Mouse (Mus musculus) neural tube, embryonic 11.5 days (tissue): Measurements from ENCODE around the gene Rab5a. TPM values are rescaled to one million over a fixed set of nuclear protein-coding genes. Genes with fewer than 3 reads are reported as not detected.
A peak's percentile ranks its signal among the peaks of the same experiment; 100 is the strongest.

Source experiments
- ATAC-seq: fragments of 200-750 bp; cut with Nextera tagmentation; 2 replicates; pipeline ENCODE4 v1.8.0; 2017; ENCODE audit warnings: moderate number of reproducible peaks, mild to moderate bottlenecking, moderate TSS enrichment, moderate library complexity; ENCODE audit not compliant: insufficient read depth, low FRiP score, low TSS enrichment
- DNase-seq: peaks from one replicate; pipeline ENCODE4 v3.0.0-alpha.2; 2015; ENCODE audit warnings: low spot score
- H3K27ac ChIP-seq: fragments of 300-500 bp; sonication (generic); 2 replicates; pipeline ENCODE4 v1.5.1; 2014; ENCODE audit warnings: low read depth, mild to moderate bottlenecking, low read length
- H3K27me3 ChIP-seq: fragments of 300-500 bp; sonication (generic); 2 replicates; pipeline ENCODE4 v1.6.1; 2014; ENCODE audit warnings: mild to moderate bottlenecking, low read length, mixed read lengths; ENCODE audit not compliant: control insufficient read depth, insufficient read depth
- H3K36me3 ChIP-seq: fragments of 300-500 bp; sonication (generic); 2 replicates; pipeline ENCODE4 v1.6.1; 2014; ENCODE audit warnings: mild to moderate bottlenecking, low read length, moderate library complexity, mixed read lengths; ENCODE audit not compliant: control insufficient read depth, insufficient read depth
- H3K4me1 ChIP-seq: fragments of 300-500 bp; sonication (generic); 2 replicates; pipeline ENCODE4 v1.6.1; 2014; ENCODE audit warnings: low read length, mixed read lengths; ENCODE audit not compliant: control insufficient read depth, insufficient read depth
- H3K4me2 ChIP-seq: fragments of 300-500 bp; sonication (generic); 2 replicates; pipeline ENCODE4 v1.6.1; 2014; ENCODE audit warnings: low read depth, mild to moderate bottlenecking, moderate library complexity
- H3K4me3 ChIP-seq: fragments of 300-500 bp; sonication (generic); 2 replicates; pipeline ENCODE4 v1.5.1; 2014; ENCODE audit warnings: low read depth, low read length
- H3K9ac ChIP-seq: fragments of 300-500 bp; sonication (generic); 2 replicates; pipeline ENCODE4 v1.6.1; 2014; ENCODE audit warnings: mild to moderate bottlenecking, low read length
- H3K9me3 ChIP-seq: fragments of 300-500 bp; sonication (generic); 2 replicates; pipeline ENCODE4 v1.6.1; 2016; ENCODE audit warnings: low read length; ENCODE audit not compliant: control insufficient read depth
- WGBS: fragments of 180-500 bp; shearing (Covaris S2); extraction: QIAGEN DNeasy Blood & Tissue Kit; methylation state at CpG from one replicate; pipeline ENCODE4 v1.1.7; 2014; 5-methylcytosine and 5-hydroxymethylcytosine counted together
- polyA plus RNA-seq: library from polyadenylated mRNA; unstranded; fragments of >200 nt; fragmentation: Nextera tagmentation; extraction: Ambion mirVana; gene quantifications from 2 replicates; pipeline ENCODE4 v1.2.1, GENCODE M21; 2014

The Rab5a gene
- 104 and 110 TPM in 2 replicates for polyA plus RNA-seq

- Histone ChIP-seq H3K4me2 (peak within 1 kb of the TSS; percentile 66), H3K27me3 (no peaks in the 10 kb centered on the region), H3K9me3 (no peaks in the 10 kb centered on the region), H3K27ac (peak within 1 kb of the TSS; percentile 95), H3K4me3 (peak within 1 kb of the TSS; percentile 97), H3K4me1 (peaks cover 12% of the 10 kb centered on the region), H3K36me3 (no peaks in the 10 kb centered on the region), H3K9ac (peak within 1 kb of the TSS; percentile 89)
- under 1% methylated on average over 56 of the region's 82 CpGs for WGBS
- ATAC-seq = peak; percentile 97
- peak; percentile 99 for DNase-seq
Measured at GRCm38 (mm10) chr17:53478858-53479603, at the start of gene Rab5a. Gene Rab5a, plus strand, starts transcription at chr17:53479234.

- WGBS = 92% methylated on average over 2 of the region's 2 CpGs
- no peak for ATAC-seq
- H3K4me1 ChIP-seq = no peaks in the 10 kb centered on the region
- no peaks in the 10 kb centered on the region for H3K27me3 ChIP-seq
- H3K4me2 ChIP-seq = no peak overlapping the region
- H3K36me3 ChIP-seq = no peaks in the 10 kb centered on the region
- H3K4me3 ChIP-seq = no peak overlapping the region
- no peaks in the 10 kb centered on the region for H3K9me3 ChIP-seq
- DNase-seq = no peak
- H3K27ac ChIP-seq = no peak overlapping the region
- no peak overlapping the region for H3K9ac ChIP-seq
Measured at GRCm38 (mm10) chr17:53456152-53456551, 22.9 kb upstream of the Rab5a start.

GRCm38 (mm10) chr17:53456742-53457141, 22.3 kb upstream of the Rab5a start:
- Histone ChIP-seq H3K4me1 (no peaks in the 10 kb centered on the region), H3K9me3 (no peaks in the 10 kb centered on the region), H3K9ac (no peak overlapping the region), H3K4me2 (no peak overlapping the region), H3K4me3 (no peak overlapping the region), H3K27ac (no peak overlapping the region), H3K27me3 (no peaks in the 10 kb centered on the region), H3K36me3 (no peaks in the 10 kb centered on the region)
- 84% methylated on average over 1 of the region's 1 CpGs for WGBS
- no peak for DNase-seq
- no peak for ATAC-seq

GRCm38 (mm10) chr17:53462603-53463495, 16.2 kb upstream of the Rab5a start, which contains the start of gene Efhb:
Gene Efhb, minus strand, starts transcription at chr17:53463321.
- no peaks in the 10 kb centered on the region for H3K36me3 ChIP-seq
- ATAC-seq (peak; percentile 96), DNase-seq (peak; percentile 86)
- no peaks in the 10 kb centered on the region for H3K9me3 ChIP-seq
- no peaks in the 10 kb centered on the region for H3K4me1 ChIP-seq
- no peak within 1 kb of the TSS; the same call in 1 of the 2 replicates for H3K9ac ChIP-seq
- no peaks in the 10 kb centered on the region for H3K27me3 ChIP-seq
- H3K4me2 ChIP-seq = peak within 1 kb of the TSS; percentile 36
- H3K27ac ChIP-seq = no peak within 1 kb of the TSS
- WGBS = 21% methylated on average over 26 of the region's 26 CpGs
- peak within 1 kb of the TSS; percentile 30 for H3K4me3 ChIP-seq

- 25% methylated on average over 7 of the region's 9 CpGs for WGBS
- Histone ChIP-seq H3K4me3 (peak overlapping the region; percentile 30), H3K9me3 (no peaks in the 10 kb centered on the region), H3K36me3 (no peaks in the 10 kb centered on the region), H3K4me2 (peak overlapping the region; percentile 36), H3K4me1 (no peaks in the 10 kb centered on the region), H3K9ac (no peak overlapping the region; the same call in 1 of the 2 replicates), H3K27ac (no peak overlapping the region), H3K27me3 (no peaks in the 10 kb centered on the region)
- DNase-seq (no peak), ATAC-seq (peak; percentile 40; the same call in 1 of the 2 replicates)
Measured at GRCm38 (mm10) chr17:53463496-53463840, 15.6 kb upstream of the Rab5a start.

GRCm38 (mm10) chr17:53465569-53465968, 13.5 kb upstream of the Rab5a start:
- Histone ChIP-seq H3K9me3 (no peaks in the 10 kb centered on the region), H3K4me3 (no peak overlapping the region), H3K9ac (no peak overlapping the region), H3K27me3 (no peaks in the 10 kb centered on the region), H3K36me3 (no peaks in the 10 kb centered on the region), H3K4me1 (no peaks in the 10 kb centered on the region), H3K4me2 (no peak overlapping the region), H3K27ac (no peak overlapping the region)
- DNase-seq (no peak), ATAC-seq (no peak)
- 59% methylated on average over 4 of the region's 4 CpGs for WGBS

- Histone ChIP-seq H3K9me3 (no peaks in the 10 kb centered on the region), H3K36me3 (no peaks in the 10 kb centered on the region), H3K4me1 (no peaks in the 10 kb centered on the region), H3K27me3 (no peaks in the 10 kb centered on the region), H3K4me3 (no peak overlapping the region), H3K4me2 (no peak overlapping the region), H3K9ac (no peak overlapping the region), H3K27ac (no peak overlapping the region)
- DNase-seq (no peak), ATAC-seq (no peak)
Measured at GRCm38 (mm10) chr17:53468697-53469096, 10.3 kb upstream of the Rab5a start.

GRCm38 (mm10) chr17:53478066-53478857, 772 bp upstream of the Rab5a start:
- no peak for ATAC-seq
- DNase-seq = no peak
- 8% methylated on average over 15 of the region's 15 CpGs for WGBS
- Histone ChIP-seq H3K9me3 (no peaks in the 10 kb centered on the region), H3K27me3 (no peaks in the 10 kb centered on the region), H3K27ac (peak overlapping the region; percentile 95), H3K4me2 (peak overlapping the region; percentile 66), H3K4me1 (peaks cover 12% of the 10 kb centered on the region), H3K9ac (peak overlapping the region; percentile 89), H3K4me3 (peak overlapping the region; percentile 97), H3K36me3 (no peaks in the 10 kb centered on the region)
